In the genomic region with DNA sequence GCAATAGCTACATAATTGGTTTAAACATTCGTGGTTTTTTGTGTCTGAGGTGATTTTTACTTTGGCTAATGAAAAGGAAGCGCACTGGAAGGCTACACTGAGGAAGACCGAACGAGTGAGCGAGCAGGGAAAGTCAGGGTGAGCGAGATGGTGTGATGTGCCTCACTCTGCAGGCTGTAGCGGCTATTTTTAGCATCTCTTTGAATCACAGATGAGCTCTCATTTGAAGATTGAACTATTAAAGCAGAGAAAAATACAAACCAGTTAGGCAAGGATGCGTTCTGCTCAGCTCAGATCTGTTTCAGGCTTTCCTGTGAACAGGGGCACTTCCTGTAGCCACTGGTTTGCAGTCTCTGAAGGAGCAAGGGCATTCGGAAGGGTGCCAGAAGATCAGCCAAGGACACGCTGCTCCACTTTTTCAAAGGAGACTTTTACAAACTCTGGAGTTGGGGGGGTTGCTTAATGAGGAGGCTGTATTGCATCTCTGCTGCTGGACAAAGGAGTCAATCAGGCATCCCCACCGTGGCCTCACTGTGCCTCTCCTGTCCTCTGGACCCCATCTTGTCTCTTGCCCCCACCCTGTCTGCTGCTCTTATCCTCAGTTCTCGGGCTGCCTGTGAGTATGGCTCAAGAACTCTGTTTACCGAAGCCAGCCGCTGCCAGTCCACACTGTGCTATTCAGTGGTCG, we compare ENCODE assay signal across 8 mouse cellular contexts. TPM values are rescaled to one million over a fixed set of nuclear protein-coding genes. Genes with fewer than 3 reads are reported as not detected.
A peak's percentile ranks its signal among the peaks of the same experiment; 100 is the strongest.
DNase-seq lines count a peak whose midpoint lies in the region; ATAC-seq lines count a peak whose summit lies in the region.

No protein-coding gene starts in this region.

- peak; percentile 45 to 46 for DNase-seq in cerebellum, adult 18-20 months
- DNase-seq in cerebellum, adult 11 months, result no peak
- DNase-seq in cerebellum, postnatal 25 days, result peak; percentile 43 to 54
- DNase-seq in kidney, adult 8-10 months, result peak; percentile 33 to 47
- DNase-seq in lung, postnatal 25 days (ENCODE audit: low spot score), result peak; percentile 69
- DNase-seq in telencephalon, adult 2 months (ENCODE audit: low read depth, low spot score), result peak; percentile 63
- no peak for DNase-seq in urinary bladder, postnatal 14 days (ENCODE audit: low spot score)

- ATAC-seq in granulocyte monocyte progenitor cell, adult 5-6 weeks (replicated peaks; ENCODE audit: poor library complexity, severe bottlenecking), result no peak

RNA-seq across cellular contexts. Expression of a gene that starts 28.1 kb away (rescaled TPM):
- total RNA-seq in granulocyte monocyte progenitor cell, adult 5-6 weeks (2014; fragmentation: Nextera tagmentation), result not detected in 2 replicates
- not detected in 2 replicates for total RNA-seq in granulocyte monocyte progenitor cell, adult 5-6 weeks (2017)

Comparison
In these comparisons a context has a peak if more than half of its experiments do, and no peak if none do; other contexts are left out.
1. DNase-seq: peak in cerebellum, adult 18-20 months (2 of 2), cerebellum, postnatal 25 days (2 of 2), kidney, adult 8-10 months (2 of 2), lung, postnatal 25 days (single experiment) and telencephalon, adult 2 months (single experiment); none in cerebellum, adult 11 months (single experiment) and urinary bladder, postnatal 14 days (single experiment).